Mouse (Mus musculus) hindbrain, postnatal 0 days (tissue): Measurements from ENCODE around the gene Nf1. TPM values are rescaled to one million over a fixed set of nuclear protein-coding genes. Genes with fewer than 3 reads are reported as not detected.

ENCODE experiments used
- ATAC-seq: fragments of 200-750 bp; cut with Nextera tagmentation; 2 replicates; pipeline ENCODE4 v1.8.0; 2017; ENCODE audit warnings: mild to moderate bottlenecking, moderate TSS enrichment, moderate library complexity
- DNase-seq: peaks from one replicate; pipeline ENCODE4 v3.0.0-alpha.2; 2015; ENCODE audit warnings: low spot score
- H3K27ac ChIP-seq: fragments of 300-500 bp; sonication (generic); 2 replicates; pipeline ENCODE4 v1.5.1; 2014; ENCODE audit warnings: mild to moderate bottlenecking
- H3K27me3 ChIP-seq: fragments of 300-500 bp; sonication (generic); 2 replicates; pipeline ENCODE4 v1.6.1; 2014; ENCODE audit warnings: low read length, mixed read lengths; ENCODE audit not compliant: insufficient read depth
- H3K36me3 ChIP-seq: fragments of 300-500 bp; sonication (generic); 2 replicates; pipeline ENCODE4 v1.6.1; 2014; ENCODE audit warnings: low read length, mixed read lengths; ENCODE audit not compliant: insufficient read depth
- H3K4me1 ChIP-seq: fragments of 300-500 bp; sonication (generic); 2 replicates; pipeline ENCODE4 v1.6.1; 2014; ENCODE audit warnings: antibody characterized with exemption, low read length, mixed read lengths; ENCODE audit not compliant: insufficient read depth
- H3K4me2 ChIP-seq: fragments of 300-500 bp; sonication (generic); 2 replicates; pipeline ENCODE4 v1.6.1; 2014; ENCODE audit warnings: low read depth, mild to moderate bottlenecking, low read length, moderate library complexity, mixed read lengths
- H3K4me3 ChIP-seq: fragments of 300-500 bp; sonication (generic); 2 replicates; pipeline ENCODE4 v1.5.1; 2014; ENCODE audit warnings: low read length
- H3K9ac ChIP-seq: fragments of 300-500 bp; sonication (generic); replicated peaks from 2 replicates; pipeline ENCODE4 v1.6.1; 2014; ENCODE audit warnings: mild to moderate bottlenecking, low read length, moderate library complexity, mixed read lengths
- H3K9me3 ChIP-seq: fragments of 300-500 bp; sonication (generic); 2 replicates; pipeline ENCODE4 v1.6.1; 2016; ENCODE audit warnings: low read length, mixed read lengths
- CTCF ChIP-seq: IDR thresholded peaks from 2 replicates; pipeline ENCODE4 v1.5.1; 2016; ENCODE audit warnings: antibody characterized with exemption, control low read depth, low read depth
- WGBS: fragments of 180-500 bp; shearing (Covaris S2); extraction: QIAGEN DNeasy Blood & Tissue Kit; methylation state at CpG from one replicate; pipeline ENCODE4 v1.1.7; 2014; 5-methylcytosine and 5-hydroxymethylcytosine counted together
- polyA plus RNA-seq: library from polyadenylated mRNA; unstranded; fragments of >200 nt; fragmentation: Nextera tagmentation; extraction: Ambion mirVana; gene quantifications from 2 replicates; pipeline ENCODE4 v1.2.1, GENCODE M21; 2015
- total RNA-seq: library from RNA; depleted of rRNA; stranded (reverse); fragments of >200 nt; gene quantifications from 2 replicates; pipeline ENCODE4 v1.2.3, GENCODE M21; 2014; rRNA removed

The Nf1 gene
- 68.4 and 73.6 TPM in 2 replicates for total RNA-seq
- 7.3 and 8.7 TPM in 2 replicates for polyA plus RNA-seq

DNA sequence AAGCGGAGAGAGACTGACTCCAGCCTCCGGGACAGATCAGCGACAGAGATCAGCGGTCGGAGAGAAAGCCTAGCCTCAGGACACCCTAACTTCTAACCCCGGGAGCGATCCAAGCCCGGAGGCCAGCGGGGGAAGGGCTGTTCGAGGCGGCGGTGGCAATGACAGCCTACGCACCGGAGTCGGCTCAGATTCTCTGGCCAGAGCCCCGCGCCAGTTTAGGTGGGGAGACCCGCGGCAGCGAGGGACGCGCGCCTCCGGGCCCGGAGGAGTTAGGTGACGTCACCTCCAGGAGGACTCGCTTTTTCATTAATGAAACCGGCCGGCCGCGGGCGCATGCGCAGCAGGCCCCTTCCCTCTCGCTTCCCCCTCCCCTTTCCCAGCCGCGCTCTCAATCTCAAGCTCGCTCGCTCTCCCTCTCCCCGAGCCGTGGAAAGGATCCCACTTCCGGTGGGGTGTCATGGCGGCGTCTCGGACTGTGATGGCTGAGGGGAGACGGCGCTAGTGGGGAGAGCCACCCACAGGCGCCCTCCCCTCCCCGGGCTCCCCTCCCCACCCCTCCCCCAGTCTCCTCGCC is at the start of gene Nf1:
Gene Nf1, plus strand, starts transcription at position 460 of the 574 bp plus-strand sequence.
- no peak for TF ChIP-seq CTCF

DNA sequence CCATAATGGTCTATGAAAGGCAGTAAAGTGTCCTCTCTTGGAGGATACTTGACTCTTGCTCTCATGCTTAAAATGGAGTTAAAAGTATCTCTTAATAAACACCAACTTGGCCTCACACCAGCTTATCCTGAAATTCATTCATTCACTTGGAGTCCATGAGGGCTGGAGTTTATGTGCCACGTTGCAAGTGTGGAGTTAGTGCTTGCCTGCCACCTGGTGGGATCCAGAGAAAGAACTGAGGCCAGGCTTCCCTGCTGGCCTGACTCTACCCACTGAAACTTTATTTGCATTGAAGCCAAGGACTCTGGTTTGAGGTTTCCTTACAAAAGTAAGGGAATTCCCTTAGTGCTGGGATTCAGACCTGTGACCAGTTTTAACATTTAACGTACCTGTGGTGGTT is 49.0 kb upstream of the Nf1 start:
- DNase-seq, result peak; percentile 64
- H3K9ac ChIP-seq, result no peak overlapping the region
- H3K27ac ChIP-seq, result no peak overlapping the region
- peak; percentile 76 for TF ChIP-seq CTCF
- 47% methylated on average over 2 of the region's 2 CpGs for WGBS
- no peaks in the 10 kb centered on the region for H3K9me3 ChIP-seq
- no peak overlapping the region for H3K4me3 ChIP-seq
- no peak overlapping the region for H3K4me2 ChIP-seq
- no peak for ATAC-seq
- no peaks in the 10 kb centered on the region for H3K27me3 ChIP-seq
- H3K4me1 ChIP-seq, result no peaks in the 10 kb centered on the region
- no peaks in the 10 kb centered on the region for H3K36me3 ChIP-seq

More for the DNA sequence above, at the start of gene Nf1:
- H3K27me3 ChIP-seq, result no peaks in the 10 kb centered on the region
- peak within 1 kb of the TSS; percentile 98 for H3K9ac ChIP-seq
- no peaks in the 10 kb centered on the region for H3K9me3 ChIP-seq
- 0 out of 2 replicates have a peak, but pooled peaks cover 15% of the 10 kb centered on the region for H3K4me1 ChIP-seq
- H3K4me3 ChIP-seq, result peak within 1 kb of the TSS; percentile 93
- peak within 1 kb of the TSS; percentile 84 for H3K4me2 ChIP-seq
- under 1% methylated on average over 43 of the region's 49 CpGs for WGBS
- H3K36me3 ChIP-seq, result no peaks in the 10 kb centered on the region
- ATAC-seq (peak; percentile 97), DNase-seq (peak; percentile 98)
- H3K27ac ChIP-seq, result peak within 1 kb of the TSS; percentile 95

DNA sequence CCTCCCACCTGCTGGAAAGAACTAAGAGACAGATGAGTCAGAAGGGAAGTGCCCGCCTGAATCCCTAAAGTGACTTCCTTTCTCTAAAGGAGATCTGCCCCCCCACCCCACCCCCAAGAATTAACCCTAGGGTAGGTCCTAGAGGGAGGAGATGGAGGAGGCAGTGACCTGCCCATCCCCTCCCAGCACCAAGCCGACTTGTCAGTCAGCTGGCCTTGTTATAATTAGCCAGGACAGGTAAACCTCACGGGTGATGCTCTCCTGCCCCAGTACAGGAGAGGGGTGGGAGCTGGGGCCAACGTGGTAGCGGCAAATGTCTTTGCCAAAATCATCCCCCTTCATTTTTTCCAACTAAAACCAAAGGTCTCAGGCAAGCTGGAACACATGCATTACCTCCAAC is 47.8 kb upstream of the Nf1 start:
- no peak for TF ChIP-seq CTCF
- ATAC-seq (no peak), DNase-seq (no peak)
- Histone ChIP-seq H3K4me3 (no peak overlapping the region), H3K27ac (no peak overlapping the region), H3K36me3 (no peaks in the 10 kb centered on the region), H3K9ac (no peak overlapping the region), H3K4me2 (no peak overlapping the region), H3K4me1 (no peaks in the 10 kb centered on the region), H3K27me3 (no peaks in the 10 kb centered on the region), H3K9me3 (no peaks in the 10 kb centered on the region)
- 85% methylated on average over 5 of the region's 5 CpGs for WGBS

GRCm38 (mm10) chr11:79292130-79292529 is 47.4 kb upstream of the Nf1 start:
- no peak overlapping the region for H3K9ac ChIP-seq
- no peak for TF ChIP-seq CTCF
- no peaks in the 10 kb centered on the region for H3K9me3 ChIP-seq
- no peaks in the 10 kb centered on the region for H3K27me3 ChIP-seq
- DNase-seq, result no peak
- no peaks in the 10 kb centered on the region for H3K36me3 ChIP-seq
- 73% methylated on average over 3 of the region's 3 CpGs for WGBS
- H3K4me3 ChIP-seq, result no peak overlapping the region
- no peak for ATAC-seq
- no peak overlapping the region for H3K27ac ChIP-seq
- no peak overlapping the region for H3K4me2 ChIP-seq
- H3K4me1 ChIP-seq, result no peaks in the 10 kb centered on the region

DNA sequence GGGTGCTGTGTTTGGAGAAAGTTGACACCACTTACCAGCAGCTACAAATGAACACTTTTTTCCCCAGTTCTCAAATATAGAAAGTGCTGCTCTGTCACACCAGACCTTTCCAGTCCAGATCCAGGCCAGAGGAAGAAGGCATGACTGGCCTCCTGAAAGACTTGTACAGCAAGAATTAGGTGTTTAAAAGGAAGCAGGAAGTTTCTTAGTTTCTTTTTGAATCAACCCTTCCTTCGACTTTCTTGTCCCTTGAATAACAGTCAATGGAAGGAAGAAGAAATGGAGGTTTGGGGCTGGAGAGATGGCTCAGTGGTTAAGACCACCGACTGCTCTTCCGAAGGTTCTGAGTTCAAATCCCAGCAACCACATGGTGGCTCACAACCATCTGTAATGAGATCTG is 46.5 kb upstream of the Nf1 start:
- WGBS, result 92% methylated on average over 3 of the region's 3 CpGs
- Histone ChIP-seq H3K27me3 (no peaks in the 10 kb centered on the region), H3K4me3 (no peak overlapping the region), H3K36me3 (no peaks in the 10 kb centered on the region), H3K9me3 (no peaks in the 10 kb centered on the region), H3K27ac (no peak overlapping the region), H3K4me2 (no peak overlapping the region), H3K4me1 (no peaks in the 10 kb centered on the region), H3K9ac (no peak overlapping the region)
- no peak for ATAC-seq
- TF ChIP-seq CTCF, result no peak
- DNase-seq, result no peak

GRCm38 (mm10) chr11:79293971-79294370 is 45.5 kb upstream of the Nf1 start:
- Histone ChIP-seq H3K27ac (no peak overlapping the region), H3K27me3 (no peaks in the 10 kb centered on the region), H3K9ac (no peak overlapping the region), H3K4me3 (no peak overlapping the region), H3K36me3 (no peaks in the 10 kb centered on the region), H3K4me1 (no peaks in the 10 kb centered on the region), H3K4me2 (no peak overlapping the region), H3K9me3 (no peaks in the 10 kb centered on the region)
- WGBS, result 21% methylated on average over 1 of the region's 1 CpGs
- no peak for TF ChIP-seq CTCF
- ATAC-seq (no peak), DNase-seq (no peak)

DNA sequence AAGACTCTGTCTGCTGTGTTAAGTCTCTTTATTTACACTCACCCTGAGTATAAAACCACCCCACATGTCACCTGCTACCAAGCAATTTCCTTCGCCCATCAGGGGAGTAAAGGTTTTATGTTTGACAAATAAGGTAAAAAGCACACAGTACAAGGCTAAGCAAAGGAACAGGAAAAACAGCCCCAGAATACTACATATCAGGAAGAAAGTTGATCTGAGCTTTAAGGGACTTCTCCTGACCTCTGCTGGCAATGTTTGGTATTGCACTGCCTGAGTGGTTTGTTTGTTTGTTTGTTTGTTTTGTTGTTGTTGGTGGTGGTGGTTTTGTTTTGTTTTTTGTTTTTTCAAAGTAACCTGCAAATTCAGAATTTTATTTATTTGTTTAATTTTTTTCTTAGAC is 43.3 kb upstream of the Nf1 start:
- H3K4me1 ChIP-seq, result no peaks in the 10 kb centered on the region
- H3K4me2 ChIP-seq, result no peak overlapping the region
- H3K9ac ChIP-seq, result no peak overlapping the region
- ATAC-seq (no peak), DNase-seq (peak; percentile 75)
- WGBS, result 49% methylated on average over 1 of the region's 1 CpGs
- H3K27ac ChIP-seq, result no peak overlapping the region
- no peaks in the 10 kb centered on the region for H3K36me3 ChIP-seq
- H3K4me3 ChIP-seq, result no peak overlapping the region
- H3K9me3 ChIP-seq, result no peaks in the 10 kb centered on the region
- no peaks in the 10 kb centered on the region for H3K27me3 ChIP-seq
- peak; percentile 90 for TF ChIP-seq CTCF
